8 mouse cellular contexts compared by ENCODE assay signal in the genomic region with DNA sequence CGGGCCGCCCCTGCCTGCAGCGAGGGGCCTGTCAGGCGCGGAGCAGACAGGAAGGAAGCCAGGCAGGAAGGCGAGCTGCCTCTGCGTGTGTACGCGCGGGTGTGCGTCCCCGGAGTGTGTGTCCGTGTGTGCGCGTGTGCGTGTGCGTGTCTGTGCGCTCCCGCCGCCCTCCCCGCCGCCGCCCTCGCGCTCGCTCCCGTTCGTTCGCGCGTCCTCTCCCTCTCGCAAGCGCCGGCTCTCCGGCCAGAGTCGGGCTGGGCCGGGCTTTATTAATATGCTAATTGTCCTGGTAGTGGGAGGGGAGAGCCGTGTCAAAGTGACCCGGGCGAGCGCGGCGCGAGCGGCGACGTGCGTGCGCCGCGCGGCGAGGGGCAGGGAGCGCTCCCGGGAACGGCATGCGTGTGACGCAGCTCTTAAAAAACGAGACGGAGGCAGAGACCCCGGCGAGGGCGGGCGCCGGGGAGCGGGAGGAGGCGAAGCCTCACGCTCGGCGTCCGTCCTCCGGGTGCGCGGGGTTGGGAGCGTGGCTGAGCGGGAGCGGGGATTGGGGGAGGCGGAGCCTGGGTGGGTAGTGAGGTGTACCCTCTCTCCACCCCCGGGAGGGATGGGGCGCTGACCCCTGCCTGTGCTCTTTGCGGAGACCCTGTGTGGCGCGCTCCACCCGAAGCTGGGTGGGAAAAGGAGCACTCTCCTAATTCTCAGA. TPM values are rescaled to one million over a fixed set of nuclear protein-coding genes. Genes with fewer than 3 reads are reported as not detected.
DNase-seq lines count a peak whose midpoint lies in the region; ATAC-seq lines count a peak whose summit lies in the region.

A gene (minus strand): TSS at position 222 of the 703 bp plus-strand sequence.

- no peaks in the 10 kb centered on the region for H3K27me3 ChIP-seq in hindbrain, embryonic 10.5 days (ENCODE audit: insufficient read depth, poor library complexity, severe bottlenecking)
- no peaks in the 10 kb centered on the region for H3K27me3 ChIP-seq in lung, embryonic 16.5 days (ENCODE audit: control insufficient read depth, insufficient read depth, low read depth, low read length)

- peak within 1 kb of the TSS; percentile 93 for H3K4me3 ChIP-seq in hindbrain, embryonic 10.5 days
- peak within 1 kb of the TSS; percentile 79 for H3K4me3 ChIP-seq in lung, embryonic 16.5 days (ENCODE audit: low read length)

- under 1% methylated on average over 84 of the region's 84 CpGs for WGBS in hindbrain, embryonic 10.5 days
- under 1% methylated on average over 80 of the region's 84 CpGs for WGBS in lung, embryonic 16.5 days

- DNase-seq in ES-CJ7 (ENCODE audit: low read depth, low spot score): peak; percentile 91
- DNase-seq in cerebellum, adult 9-10 months: peak; percentile 93
- DNase-seq in frontal cortex, adult 2 months (ENCODE audit: extremely low spot score in 1 of 2, low spot score in 1 of 2): peak; percentile 75 to 82
- DNase-seq in hindbrain, embryonic 10.5 days (ENCODE audit: low spot score): peak; percentile 89
- DNase-seq in layer of hippocampus, adult 9-11 months: peak; percentile 89
- DNase-seq in ovary, postnatal 10 days (ENCODE audit: low spot score): peak; percentile 69
- DNase-seq in thymus, postnatal 0 days (ENCODE audit: low spot score): peak; percentile 77

- peak; percentile 76 for ATAC-seq in lung, embryonic 16.5 days (ENCODE audit: low read depth)

- H3K4me1 ChIP-seq in hindbrain, embryonic 10.5 days (replicated peaks): peaks cover 74% of the 10 kb centered on the region
- H3K4me1 ChIP-seq in lung, embryonic 16.5 days (replicated peaks; ENCODE audit: control insufficient read depth, insufficient read depth, low read length): peaks cover 43% of the 10 kb centered on the region

- peak within 1 kb of the TSS; percentile 84 for H3K4me2 ChIP-seq in lung, embryonic 16.5 days (ENCODE audit: low read depth, low read length)

- H3K27ac ChIP-seq in hindbrain, embryonic 10.5 days: peak within 1 kb of the TSS; percentile 96
- peak within 1 kb of the TSS; percentile 99 for H3K27ac ChIP-seq in lung, embryonic 16.5 days (ENCODE audit: low read length)

- peak within 1 kb of the TSS; percentile 96 for H3K9ac ChIP-seq in lung, embryonic 16.5 days (ENCODE audit: low read length)

- H3K36me3 ChIP-seq in hindbrain, embryonic 10.5 days: no peaks in the 10 kb centered on the region
- no peaks in the 10 kb centered on the region for H3K36me3 ChIP-seq in lung, embryonic 16.5 days (ENCODE audit: control insufficient read depth, insufficient read depth, low read length)

- no peaks in the 10 kb centered on the region for H3K9me3 ChIP-seq in hindbrain, embryonic 10.5 days
- H3K9me3 ChIP-seq in lung, embryonic 16.5 days (ENCODE audit: control insufficient read depth, low read length): no peaks in the 10 kb centered on the region

RNA-seq across cellular contexts. Expression of the gene that starts here (rescaled TPM):
- polyA plus RNA-seq in frontal cortex, adult 2 months (2012; rRNA removed): 171 and 172 TPM in 2 replicates
- 90.2 and 111 TPM in 2 replicates for polyA plus RNA-seq in hindbrain, embryonic 10.5 days (2016; fragmentation: Nextera tagmentation; extraction: Ambion mirVana)
- polyA plus RNA-seq in lung, embryonic 16.5 days (2015; fragmentation: Nextera tagmentation; extraction: Ambion mirVana): 55.3 and 70.7 TPM in 2 replicates
- polyA plus RNA-seq in thymus, postnatal 0 days (2015; fragmentation: Nextera tagmentation; extraction: Ambion mirVana): 140 and 157 TPM in 2 replicates

Comparison
In these comparisons a context has a peak if more than half of its experiments do, and no peak if none do; other contexts are left out.
1. Peak in every context shown above with its lines: DNase-seq, ATAC-seq, H3K4me3 ChIP-seq and H3K27ac ChIP-seq.